Mouse (Mus musculus) c-Kit-positive CD71-positive TER-119-positive erythroid progenitor cells, embryonic 14.5 days (primary cell): ENCODE measurements around the gene Bco1.

Experiments
- DNase-seq: peaks from one replicate; pipeline ENCODE4 v3.0.0-alpha.2; 2013; ENCODE audit warnings: low spot score

The Bco1 gene

DNA sequence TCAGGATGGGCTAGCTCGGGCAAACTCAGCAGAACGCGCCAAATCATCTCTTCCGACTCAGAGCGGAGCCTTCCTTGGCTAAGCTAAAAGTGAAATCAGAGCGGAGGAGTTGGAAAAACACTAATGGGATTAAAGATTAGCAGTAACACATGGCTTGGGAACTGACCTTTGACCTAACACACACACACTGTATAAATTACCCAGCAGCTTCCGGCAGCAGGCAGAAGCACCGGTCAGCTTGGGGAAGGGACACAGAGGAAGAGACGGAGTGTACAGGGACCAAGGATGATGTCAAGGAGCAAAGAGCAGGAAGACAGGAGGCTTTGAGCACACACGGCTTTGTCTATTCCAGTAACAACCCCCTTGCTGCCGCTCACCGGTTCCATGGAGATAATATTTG, at the start of gene Bco1:
TSS of gene Bco1 (plus strand) at position 208 of the 400 bp plus-strand sequence.
- DNase-seq, result no peak

DNA sequence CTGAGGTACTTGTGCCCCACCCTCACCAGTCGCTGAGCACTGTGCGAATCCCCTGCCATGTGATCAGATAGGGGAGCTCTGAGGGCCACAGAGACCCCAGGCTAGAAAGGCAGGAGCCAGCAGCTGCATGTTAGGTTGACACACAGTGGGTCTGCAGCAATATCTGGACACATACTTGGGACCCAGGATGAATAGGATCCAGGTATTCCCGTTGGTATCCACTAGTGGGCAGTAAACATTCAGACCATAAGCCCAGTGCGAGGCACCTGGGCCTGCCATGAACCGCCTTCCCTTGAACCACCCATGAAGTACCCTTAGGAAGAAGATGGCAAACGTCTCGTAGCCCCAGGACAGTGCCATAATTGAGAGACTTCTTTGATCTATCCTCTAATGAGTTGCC, 46.2 kb upstream of the Bco1 start:
- no peak for DNase-seq

DNA sequence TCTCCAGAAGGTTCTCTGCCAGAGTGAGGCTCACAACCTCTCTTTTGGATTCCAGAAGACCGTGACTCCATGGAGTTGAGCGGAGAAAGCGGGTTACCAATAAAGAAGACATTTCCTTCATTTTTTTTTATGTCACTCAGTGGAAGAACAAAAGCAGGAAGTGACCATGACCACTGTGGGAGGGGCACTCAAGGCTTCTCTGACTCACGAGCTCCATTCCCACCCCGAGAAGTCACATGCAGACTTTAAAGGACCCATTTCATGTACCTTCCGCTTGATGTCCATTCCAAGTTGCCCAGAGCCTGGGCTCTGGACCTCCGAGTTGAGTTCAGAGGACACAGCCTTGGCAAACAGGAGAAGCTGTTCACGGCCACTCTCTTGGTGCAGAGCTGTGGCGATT, 44.9 kb upstream of the Bco1 start:
- no peak for DNase-seq

DNA sequence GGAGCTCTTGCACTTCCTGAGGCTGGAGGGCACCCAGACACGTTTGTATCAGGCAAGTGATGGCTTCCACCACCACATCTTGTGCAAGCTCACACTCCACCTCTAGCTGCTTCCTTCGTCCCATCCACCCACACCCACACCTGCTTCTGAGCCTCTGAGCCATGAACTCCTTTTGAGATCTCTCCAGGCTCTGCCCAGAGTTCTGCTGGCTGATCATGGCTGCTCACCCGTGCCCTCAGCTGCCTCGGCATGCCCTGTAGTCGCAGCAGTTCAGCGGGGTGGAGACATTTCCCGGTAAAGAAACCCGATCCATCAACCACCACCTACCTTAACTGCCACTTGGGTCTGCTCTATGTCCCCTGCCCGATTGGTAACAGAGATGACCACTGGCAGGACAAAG, 44.3 kb upstream of the Bco1 start:
- DNase-seq, result no peak

DNA sequence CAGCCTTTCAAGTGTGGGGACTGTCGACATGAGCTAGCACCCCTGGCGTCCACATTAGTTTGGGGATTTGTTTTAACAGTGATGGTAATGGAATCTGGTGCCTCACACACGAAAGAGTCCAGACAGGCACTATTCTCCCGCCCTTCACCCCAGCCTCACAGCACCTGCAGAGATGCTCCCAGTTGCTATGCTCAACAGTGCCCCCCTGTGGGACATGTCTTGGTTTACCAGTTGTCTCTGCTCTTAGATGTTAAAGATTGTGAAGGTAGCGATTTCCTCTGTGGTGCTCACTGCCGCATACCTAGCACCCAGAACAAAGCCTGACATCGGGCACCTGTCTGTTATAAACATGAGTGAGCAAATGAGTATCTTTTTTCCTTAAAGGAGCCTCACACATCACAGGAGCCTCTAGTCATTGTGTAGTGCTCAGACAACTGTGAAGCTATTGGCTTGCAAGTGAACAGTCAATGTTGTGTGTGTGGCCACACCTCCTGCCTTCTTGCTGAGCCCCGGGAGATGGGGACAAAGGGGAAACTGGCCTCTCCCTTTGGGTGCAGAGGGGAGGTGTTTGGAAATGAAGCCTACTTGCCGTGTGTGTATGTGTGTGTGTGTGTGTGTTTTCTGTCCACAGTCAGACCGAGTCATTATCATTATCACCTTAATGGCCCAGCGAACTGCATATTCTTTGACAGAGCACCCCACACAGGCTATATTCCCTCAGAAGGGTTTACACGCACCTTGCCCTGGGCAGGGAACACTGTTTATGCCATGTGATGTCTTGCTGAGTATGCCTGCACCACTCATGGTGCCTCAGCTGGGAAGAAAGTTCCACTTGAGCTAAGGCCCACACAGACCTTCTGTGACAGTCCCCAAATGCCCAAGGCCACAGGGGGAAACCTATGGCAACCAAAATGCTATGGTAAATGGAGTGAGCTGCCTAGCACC, 42.2 kb upstream of the Bco1 start:
- peak; percentile 37 for DNase-seq

DNA sequence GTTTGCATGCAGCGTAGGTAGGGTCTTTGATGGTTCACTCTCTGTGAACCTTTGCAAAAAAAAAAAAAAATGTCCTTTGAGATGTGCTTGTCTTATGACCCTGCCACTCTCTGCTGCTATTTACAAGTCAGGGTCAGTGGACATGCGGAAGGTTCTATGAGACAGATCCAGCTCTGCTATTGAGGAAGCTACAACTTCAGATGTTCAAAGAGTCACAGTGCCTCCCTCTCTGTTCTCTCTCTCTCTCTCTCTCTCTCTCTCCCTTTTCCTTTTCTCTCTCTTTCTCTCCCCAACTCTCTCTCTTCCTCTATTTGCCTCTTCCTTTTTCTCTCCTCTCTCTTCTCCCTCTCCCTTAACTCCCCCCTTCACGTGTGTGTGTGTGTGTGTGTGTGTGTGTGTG, 41.5 kb upstream of the Bco1 start:
- DNase-seq, result no peak

DNA sequence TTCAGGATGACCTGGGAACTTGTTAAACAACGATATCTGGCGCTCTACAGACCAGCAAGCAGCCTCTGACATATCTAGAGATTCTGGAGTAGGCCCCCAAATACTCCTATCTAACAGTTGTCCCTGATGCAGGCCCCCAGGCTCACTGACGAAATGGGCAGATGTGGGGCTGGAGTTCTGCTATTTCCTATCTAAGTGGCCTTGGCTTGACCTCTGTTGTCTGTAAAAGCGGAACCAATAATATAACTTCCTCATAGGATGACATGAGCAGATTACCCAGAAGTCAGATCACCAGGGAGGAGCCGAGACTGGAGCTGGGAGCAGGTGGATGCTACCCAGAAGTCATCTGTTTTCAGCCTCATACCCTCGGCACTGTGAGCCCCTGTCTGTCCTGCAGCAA, 40.6 kb upstream of the Bco1 start:
- DNase-seq, result no peak

DNA sequence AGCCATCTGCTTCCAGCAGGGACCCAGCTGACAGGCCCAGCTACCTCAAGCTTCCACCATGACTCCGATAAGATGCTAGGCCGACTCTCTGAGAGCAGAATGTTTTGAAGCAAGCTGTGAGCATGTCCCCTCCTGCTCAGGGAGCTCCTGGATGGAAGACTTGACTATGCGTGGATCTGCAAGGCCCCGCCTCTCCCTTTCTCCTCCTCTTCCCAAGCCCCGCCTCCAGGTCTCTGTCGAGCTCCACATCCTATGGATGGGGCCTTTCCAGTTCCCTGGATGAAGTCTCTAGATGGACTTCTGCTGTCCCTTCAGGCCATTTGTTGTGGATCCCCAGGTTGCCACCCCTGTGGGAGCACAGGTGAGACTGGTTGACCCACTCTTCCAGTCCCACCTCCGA, 36.6 kb upstream of the Bco1 start:
- no peak for DNase-seq

DNA sequence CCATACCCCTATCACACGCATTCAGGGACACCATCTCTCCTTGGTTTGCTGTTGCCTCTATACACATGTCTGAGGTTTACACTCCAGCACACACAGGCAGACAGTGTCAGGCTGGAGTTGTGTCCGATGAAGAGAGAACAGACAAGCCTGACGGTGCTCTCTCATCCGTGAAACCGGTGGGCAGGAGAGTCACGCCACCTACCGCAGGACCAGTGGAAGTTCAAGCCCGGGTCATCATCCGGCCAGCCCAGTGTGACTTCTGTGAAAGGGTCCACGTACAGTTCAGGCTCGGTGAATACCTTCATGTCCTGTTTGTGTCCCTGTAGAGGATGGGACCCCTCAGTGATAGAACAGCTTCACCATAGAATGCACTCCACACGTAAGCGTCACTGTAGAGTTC, 35.3 kb upstream of the Bco1 start:
- no peak for DNase-seq

DNA sequence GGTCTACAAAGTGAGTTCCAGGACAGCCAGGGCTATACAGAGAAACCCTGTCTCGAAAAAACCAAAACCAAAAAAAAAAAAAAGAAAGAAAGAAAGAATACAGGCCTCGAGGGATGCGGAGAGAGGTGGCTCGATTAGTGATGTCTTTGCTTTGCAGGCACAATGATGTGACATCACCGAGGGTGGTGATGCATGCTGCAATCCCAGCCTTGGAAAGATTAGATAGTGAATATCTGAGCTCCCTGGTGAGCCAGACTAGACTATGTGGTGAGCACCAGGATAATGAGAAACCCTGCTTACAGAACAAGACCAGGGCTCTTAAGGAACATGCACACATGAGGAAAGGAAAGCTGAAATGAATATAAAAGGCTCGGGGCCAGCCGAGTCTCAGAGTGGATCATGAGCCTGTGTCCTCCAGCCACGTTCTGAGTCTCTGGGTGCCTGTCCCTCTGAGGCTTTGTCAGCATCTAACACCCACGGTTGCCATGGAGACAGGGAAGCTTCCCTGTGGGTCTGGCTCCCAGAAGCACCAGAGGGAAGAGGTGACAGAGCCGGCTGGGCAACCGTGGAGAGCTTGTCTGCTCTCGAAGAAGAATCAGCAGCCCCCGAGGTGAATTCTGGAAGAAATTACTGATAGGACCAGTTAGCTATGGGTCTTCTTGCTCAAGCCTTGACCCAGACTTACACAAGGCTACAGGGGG, 34.3 kb upstream of the Bco1 start:
- no peak for DNase-seq

DNA sequence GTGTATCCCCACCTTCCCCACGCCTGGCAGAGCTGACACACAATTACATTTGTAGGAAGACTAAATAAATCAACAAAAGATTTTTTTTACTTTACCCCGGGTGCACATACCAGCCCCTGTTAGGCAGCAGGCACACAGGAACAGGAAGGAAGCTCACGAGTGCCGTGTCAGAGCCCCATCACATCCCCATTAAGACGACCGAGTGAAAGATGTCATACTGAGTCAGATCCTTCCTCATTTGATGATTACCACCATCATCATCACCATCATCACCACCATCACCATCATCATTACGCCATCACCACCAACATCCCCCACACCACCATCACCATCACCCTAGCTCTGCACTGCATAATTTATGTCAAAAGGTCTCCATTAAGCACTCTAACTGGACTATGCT, 28.7 kb upstream of the Bco1 start:
- no peak for DNase-seq

DNA sequence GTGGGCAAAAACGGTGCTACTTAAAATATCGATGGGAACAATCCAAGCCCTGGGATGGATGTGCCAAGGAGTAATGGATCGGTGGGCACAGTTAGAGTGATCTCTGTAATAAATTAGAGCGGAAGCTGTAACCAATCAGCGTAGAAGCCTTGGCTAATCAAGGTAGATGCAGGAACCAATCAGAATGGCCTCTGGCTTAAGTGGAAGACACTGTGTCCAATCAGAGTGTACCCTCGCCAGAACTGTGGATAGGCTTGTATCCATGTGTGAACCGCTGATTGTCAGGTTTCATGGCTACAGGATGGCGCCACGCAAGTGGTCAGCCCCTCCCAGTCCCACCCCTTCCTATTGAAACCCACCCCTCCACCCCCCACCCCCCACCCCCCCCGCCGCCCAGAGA, 28.3 kb upstream of the Bco1 start:
- no peak for DNase-seq

DNA sequence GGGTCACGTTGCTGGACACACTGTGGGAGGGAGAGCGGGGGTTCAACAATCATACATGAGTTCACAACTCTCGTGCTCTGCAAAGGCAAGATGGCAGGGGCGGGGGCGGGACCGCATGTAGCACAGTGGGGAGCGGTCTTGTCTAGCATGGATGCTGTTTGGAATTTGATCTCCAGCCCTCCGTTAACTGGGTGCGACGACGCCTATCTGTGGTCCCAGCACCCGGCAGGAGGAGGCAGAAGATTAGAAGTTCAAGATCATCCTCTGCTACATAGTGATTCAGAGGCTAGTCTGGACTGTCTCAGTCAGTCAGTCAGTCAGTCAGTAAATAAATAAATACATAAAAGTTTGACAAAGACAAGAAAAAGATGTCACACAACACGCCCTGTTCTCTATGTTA, 27.4 kb upstream of the Bco1 start:
- no peak for DNase-seq

DNA sequence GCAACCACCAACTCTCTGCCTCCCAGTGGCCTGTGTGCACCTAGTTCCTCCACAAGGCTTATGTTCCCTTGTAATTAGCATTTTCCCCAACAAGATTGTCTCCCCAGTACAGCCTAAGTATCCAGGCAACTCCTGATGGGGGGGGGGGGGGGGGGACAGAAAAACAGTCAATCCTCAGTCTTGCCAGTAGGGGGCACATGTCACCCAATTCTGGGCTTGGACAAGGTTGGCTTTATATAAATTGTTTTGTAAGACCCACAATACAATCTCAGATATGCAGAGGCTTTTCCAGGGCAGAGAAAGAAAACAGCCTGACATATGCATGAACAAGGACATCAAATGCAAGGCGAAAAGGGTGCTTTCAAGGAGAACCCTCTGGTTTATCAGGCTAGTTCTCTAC, 25.9 kb upstream of the Bco1 start:
- DNase-seq, result no peak

DNA sequence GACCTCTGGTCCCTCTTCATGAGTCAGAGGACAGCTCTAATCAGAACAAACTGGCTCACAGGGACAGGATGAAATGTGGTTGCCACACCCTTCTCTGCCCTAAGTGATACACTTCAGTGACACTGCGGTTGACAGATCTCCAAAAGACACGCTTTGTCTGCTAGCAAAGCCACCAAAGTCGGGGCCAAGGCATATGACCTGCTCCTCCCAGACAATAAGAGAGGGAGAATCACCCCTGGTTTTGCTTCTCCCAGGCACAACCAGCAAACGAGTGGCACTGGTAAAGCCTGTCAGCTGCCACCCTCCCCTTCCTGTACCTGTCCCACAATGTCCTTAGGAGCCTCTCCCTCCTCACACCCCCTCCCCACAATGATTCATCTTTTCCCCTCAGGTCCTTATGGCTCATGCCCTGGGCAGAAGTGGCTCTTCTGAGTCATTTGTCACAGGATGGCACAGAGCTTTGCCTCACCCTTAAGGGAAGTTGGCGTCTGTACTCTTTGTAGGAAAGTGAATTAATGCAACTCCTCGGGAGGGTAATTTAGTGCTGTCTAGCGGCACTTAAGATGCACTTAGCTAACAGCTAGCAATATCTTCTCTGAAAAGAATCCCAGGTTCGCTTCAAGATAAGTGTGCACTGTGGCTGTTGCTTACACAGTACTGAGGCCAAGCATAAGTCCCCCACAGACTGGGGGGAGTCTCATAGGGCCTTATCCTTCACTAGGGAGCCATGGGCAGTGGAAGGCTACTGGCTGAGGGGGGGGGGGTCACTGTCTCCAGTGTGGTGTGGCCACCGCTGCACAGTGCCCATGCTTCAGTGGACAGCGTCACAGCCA, 21.1 kb upstream of the Bco1 start:
- DNase-seq, result peak; percentile 71

DNA sequence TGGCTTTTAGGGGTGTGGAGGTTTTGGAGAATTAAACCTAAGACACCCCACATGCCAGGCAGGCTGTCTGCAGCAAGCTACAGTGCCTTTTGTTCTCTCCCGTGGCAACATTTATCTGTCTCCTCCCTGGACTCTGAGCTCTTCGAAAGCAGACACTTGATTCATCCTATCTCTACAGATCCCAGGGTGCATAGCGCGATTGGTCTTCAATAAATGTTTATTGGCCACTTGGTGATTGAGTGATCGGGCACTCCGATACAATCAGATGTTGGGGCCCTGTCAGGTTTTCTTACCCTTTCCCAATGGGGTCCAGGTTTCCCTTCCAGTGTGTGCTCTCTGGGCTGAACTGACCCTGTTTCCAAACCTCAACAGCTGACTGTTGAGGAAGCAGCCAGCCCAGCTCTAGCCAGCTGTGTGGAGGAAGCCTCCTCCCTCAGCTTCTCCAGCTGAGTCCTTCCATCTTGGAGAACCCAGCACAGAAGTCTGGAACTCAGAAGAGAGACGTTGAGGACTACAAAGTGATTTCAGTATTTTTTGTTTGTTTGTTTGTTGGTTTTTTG, 17.2 kb upstream of the Bco1 start:
- no peak for DNase-seq

DNA sequence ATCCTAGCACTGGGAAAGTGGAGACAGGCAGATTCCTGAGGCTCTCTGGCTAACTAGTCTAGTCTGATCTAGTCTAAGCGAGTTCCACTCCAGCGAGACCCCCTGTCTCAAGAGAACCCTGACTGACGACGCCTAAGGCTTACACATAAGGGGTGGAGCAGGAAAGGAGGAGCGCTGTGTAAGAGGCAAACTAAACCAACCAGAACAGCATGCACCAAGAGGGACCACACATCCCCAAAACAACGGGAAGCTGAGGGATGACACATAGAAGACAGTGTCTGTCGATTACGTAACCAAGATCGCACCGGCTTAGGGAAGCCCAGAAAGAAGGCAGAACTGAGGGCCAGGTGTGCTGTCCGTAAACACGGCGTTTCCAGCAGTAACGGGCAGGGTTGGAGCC, 16.0 kb upstream of the Bco1 start:
- DNase-seq, result no peak

DNA sequence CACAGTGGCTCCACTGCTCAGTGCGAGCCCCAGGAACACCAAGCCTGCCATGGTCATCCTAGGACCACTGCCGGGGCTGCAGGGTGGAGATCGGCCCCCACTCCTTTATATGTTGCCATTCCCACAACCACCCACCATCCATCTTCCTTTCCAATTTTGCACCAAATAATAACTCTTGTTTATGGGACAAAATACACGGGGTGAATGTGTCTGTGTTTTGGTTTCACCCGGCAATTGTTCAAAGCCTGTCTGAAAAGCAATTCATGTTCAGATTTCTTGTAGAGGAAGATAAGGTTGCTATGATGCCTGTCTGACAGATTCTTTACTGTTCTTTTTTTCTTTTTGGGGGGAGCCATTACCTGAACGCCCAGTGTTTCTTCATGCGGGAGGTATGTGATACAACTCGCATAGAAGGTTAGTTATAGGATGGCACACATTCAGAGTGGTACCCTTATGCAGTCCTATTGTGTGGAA, 13.2 kb upstream of the Bco1 start, which contains the start of gene Pkd1l2:
TSS of gene Pkd1l2 (minus strand) at position 51 of the 474 bp plus-strand sequence.
- no peak for DNase-seq

DNA sequence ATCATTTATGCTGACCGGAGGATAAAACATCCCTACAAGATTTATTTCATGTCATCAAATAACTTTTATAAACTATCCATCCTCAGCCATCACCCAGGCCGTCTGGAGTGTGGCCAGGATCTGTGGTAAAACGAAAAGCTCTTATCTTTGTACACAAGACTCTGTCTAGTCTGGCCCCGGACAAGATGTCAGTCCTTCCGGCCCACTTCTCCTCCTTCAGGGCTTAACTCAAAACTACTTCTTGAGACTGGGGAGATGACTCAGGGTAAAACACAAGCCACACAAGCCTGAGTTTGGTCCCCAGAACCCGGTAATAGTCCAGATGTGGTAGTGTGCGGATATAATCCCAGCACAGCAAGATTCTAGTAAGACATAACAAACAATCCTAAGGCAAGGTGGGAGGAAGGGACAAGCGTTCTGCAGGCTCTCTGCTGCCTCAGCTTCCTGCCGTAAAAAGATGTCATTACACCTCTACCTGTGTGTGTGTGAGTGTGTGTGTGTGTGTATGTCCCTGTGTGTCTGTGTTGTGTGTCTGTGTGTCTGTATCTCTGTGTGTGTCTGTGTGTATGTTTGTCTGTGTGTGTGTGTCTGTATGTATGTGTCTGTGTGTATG, 12.6 kb upstream of the Bco1 start:
- no peak for DNase-seq

DNA sequence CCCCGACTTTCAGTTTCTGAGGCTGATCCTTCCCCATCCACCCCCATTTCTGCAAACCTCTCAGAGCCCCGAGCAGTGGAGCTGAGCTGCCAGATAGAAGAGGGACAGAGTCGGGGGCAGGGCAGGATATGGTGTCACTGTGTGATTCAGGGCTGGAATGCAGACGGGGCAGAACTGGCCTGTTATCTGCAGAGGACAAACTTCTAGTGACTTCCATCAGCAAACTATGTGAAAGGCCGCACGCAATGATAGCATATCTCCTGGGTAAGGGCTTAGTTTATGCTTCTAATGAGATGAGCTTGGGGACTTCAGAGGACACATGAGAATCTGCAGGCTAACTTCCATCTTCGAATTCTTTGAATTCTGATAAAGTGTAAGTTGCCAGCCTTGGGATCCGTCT, 10.1 kb upstream of the Bco1 start:
- peak; percentile 84 for DNase-seq

DNA sequence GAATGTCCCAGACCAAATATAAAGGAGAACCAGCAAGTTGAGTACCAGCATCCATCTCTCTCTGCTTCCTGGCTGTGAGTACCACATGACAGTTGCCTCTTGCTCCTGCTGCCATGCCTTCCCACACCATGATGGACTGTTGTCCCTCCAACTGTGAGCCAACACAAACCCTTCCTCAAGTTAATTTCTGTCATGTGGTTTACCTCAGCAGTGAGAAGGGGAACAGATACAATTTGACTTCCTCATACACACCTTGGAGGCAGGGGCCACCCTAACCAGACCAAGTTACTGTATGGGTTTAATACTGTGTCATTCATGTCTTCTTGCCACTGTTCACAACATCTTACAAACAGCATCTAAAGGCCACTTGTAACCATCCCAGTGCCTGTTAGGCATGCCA, 8.6 kb upstream of the Bco1 start:
- no peak for DNase-seq

DNA sequence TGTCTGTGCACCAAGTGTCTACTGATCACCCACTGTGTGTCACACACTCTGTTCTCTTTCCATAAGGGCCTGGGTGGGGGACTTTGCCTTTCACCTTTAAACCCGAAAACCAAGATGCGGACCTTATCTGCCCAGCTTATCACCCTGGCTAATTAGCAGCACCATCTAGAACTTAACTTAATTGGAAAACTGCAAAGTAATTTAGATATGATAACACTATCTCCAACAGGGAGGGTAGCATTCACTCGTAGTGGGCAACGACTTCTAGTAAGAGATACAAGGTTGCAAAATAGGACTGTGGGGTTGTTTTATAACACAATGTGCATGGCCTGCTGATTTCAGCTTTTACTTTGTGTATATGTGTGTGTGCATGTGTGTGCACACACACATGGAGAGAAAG, 5.9 kb upstream of the Bco1 start:
- DNase-seq, result no peak
